Mouse (Mus musculus) adrenal gland, postnatal 25 days (tissue): ENCODE data around the gene Maml2. TPM values are rescaled to one million over a fixed set of nuclear protein-coding genes. Genes with fewer than 3 reads are reported as not detected.

Experiments used
- DNase-seq: peaks from one replicate; pipeline ENCODE4 v3.0.0; 2021; ENCODE audit warnings: mixed read lengths
- total RNA-seq: library from RNA; stranded (reverse); gene quantifications from 2 replicates; pipeline ENCODE4 v1.2.3, GENCODE M21; 2021

Gene Maml2
- total RNA-seq, 1 experiment from 2014 or later: 8.3 TPM

DNA sequence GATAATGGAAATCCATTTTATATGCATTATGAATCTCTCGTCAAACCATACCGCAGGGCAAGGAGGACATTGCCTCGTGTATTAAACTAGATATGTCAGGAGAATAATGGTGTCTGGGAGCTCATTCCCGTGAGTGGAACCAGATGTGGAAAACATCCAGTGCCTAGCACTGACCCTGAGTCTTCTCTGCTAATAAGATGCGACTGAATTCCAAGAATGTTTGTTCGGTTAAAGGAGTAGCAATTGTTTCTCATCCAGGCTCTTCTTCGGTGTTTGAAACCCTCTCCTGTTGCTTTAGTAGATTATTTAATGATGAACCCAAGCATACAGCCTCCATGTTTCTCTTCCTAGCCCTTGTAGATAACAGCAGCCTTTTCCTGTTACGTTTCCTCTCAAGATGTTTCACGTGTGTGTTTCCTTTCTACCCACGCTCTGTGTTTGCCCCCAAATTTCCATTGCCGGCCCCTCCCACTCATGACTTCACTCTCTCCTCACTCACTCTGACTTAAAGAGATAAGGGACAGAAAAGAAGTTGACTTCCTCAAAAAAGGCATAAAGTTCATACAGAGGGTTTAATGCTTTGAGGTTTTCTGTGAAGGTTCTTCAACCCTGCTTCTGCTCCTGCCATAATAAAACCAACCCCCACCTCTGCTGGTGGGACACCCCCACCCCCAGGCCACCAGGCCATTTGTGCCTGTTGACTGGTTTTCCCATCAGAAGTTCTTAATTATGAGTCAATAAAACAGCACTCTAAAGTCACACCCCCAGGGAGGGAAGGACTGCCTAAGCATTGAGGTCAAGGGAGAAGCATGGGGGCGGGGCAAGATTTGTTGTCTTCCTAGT, 238.9 kb downstream of the Maml2 start:
- DNase-seq: no peak

- no peak for DNase-seq
Measured at GRCm38 (mm10) chr9:13538200-13538599, 240.4 kb downstream of the Maml2 start.

- no peak for DNase-seq
Measured at GRCm38 (mm10) chr9:13539535-13539934, 241.8 kb downstream of the Maml2 start.

GRCm38 (mm10) chr9:13540227-13540626, 242.5 kb downstream of the Maml2 start:
- no peak for DNase-seq

DNA sequence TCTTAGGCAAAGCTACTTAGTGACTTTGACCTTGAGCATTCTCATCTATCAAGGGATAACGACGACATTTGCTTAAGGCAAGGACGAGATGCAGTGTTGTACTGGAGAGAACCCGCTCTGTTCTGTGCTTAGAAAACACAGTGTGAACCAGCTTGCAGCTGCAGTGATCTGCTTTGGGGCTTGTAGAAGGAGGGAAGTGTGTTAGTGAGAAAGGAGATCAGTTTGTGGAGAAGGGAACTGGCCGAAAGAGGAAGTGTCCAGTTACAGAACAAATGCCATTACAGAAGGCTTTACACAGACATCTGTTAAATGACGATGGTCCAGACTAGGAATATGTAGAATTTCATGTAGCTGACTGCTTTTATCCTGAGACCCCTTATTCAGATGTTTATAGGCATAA, 243.0 kb downstream of the Maml2 start:
- DNase-seq: no peak

DNA sequence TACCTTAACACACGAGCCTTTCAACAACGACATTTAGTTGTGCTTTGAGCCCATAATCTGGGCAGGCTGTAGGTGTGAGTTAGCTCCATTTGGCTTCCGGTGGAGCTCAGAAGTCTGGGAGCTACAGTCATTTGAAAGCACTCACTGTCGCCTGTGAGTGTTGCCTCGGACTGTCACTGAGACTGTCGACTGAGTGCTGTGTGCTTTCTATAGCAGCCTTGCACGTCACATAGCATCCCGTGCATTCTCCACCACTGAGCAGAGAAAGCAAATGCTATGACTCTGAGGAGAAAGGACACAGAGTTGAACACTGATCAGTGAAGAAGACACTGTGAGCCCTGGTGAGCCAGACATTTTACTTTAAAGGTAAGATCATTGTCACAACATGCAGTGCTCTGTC, 245.4 kb downstream of the Maml2 start:
- no peak for DNase-seq

- DNase-seq: peak; percentile 10
Measured at GRCm38 (mm10) chr9:13544133-13544532, 246.4 kb downstream of the Maml2 start.

GRCm38 (mm10) chr9:13545726-13546125, 248.0 kb downstream of the Maml2 start:
- no peak for DNase-seq

DNA sequence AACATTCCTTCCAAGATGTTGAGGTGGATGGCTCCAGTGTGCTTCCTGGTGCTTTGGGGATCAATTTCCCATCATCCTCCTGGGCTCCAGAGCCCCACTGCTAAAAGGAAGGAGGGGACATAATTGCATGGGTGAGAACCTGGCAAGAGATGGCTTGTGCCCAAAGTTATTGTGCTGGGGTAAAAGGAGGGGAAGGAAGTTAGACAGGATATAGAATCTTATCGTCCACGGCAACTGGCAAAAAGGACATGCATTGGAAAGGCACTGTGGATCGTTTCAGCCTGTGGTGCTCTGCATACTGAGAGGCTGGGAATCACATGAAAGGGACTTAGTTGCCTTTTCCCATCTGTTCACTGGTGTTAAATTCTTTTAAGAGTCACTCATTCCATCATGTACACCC, 252.2 kb downstream of the Maml2 start:
- no peak for DNase-seq

- DNase-seq: no peak
Measured at GRCm38 (mm10) chr9:13552380-13553052, 254.8 kb downstream of the Maml2 start.

DNA sequence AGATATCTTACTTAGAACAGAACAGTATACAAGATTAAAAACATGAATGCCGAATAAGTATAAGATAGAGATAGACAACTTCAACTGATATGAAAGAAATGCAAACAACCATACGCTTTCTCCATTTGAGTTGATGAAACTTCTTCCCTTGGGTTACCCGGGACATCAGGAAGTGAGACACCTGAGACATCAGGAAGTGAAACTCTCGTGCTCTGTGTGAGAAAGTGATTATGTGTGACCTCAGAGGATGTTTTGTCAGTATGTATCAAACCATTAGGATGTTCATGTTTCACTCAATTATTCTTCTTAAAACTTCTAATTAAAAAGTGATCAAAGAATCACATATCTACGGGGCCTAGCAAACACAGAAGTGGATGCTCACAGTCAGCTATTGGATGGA, 257.0 kb downstream of the Maml2 start:
- no peak for DNase-seq

DNA sequence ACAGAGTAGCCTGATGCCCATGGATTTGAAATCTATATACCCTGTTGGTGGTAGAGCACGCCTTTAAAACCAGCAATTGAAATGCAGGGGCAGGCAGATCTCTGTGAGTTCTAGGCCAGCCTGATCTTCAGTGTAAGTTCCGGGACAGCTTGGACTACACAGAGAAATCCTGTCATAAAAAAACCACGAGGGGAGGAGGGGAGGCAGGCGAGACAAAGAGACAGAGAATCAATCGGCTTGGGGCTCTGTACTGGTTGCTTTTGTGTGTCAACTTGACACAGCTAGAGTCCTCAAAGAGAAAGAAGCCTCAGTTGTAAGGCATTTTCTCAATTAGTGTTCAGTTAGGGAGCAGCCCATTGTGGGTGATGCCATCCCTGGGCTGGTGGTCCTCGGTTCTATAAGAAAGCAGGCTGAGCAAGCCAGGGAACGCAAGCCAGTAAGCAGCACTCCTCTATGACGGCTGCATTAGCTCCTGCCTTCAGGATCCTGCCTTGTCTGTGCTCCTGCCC, 258.3 kb downstream of the Maml2 start:
- no peak for DNase-seq

GRCm38 (mm10) chr9:13556696-13557095, 258.9 kb downstream of the Maml2 start:
- DNase-seq: no peak

- DNase-seq: no peak
Measured at GRCm38 (mm10) chr9:13558811-13559372, 261.1 kb downstream of the Maml2 start.

GRCm38 (mm10) chr9:13560651-13561050, 262.9 kb downstream of the Maml2 start:
- no peak for DNase-seq

DNA sequence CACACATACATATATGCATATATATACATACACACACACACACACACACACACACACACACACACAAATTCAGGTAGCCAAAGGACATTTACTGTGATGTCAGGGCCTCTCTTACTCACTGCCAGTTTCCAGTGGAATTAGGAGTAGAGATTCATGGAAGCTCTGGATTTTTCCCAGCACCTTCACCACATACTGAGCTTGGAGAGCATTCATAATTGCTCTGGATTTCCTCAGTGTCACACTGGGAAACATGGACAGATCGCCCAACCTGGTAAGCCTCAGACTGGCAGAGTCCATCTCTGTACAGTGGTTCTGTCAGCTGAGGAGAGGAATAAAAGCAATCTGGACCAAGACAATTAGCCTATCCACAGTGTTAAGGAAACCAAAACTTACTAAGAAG, 263.6 kb downstream of the Maml2 start:
- DNase-seq: no peak

DNA sequence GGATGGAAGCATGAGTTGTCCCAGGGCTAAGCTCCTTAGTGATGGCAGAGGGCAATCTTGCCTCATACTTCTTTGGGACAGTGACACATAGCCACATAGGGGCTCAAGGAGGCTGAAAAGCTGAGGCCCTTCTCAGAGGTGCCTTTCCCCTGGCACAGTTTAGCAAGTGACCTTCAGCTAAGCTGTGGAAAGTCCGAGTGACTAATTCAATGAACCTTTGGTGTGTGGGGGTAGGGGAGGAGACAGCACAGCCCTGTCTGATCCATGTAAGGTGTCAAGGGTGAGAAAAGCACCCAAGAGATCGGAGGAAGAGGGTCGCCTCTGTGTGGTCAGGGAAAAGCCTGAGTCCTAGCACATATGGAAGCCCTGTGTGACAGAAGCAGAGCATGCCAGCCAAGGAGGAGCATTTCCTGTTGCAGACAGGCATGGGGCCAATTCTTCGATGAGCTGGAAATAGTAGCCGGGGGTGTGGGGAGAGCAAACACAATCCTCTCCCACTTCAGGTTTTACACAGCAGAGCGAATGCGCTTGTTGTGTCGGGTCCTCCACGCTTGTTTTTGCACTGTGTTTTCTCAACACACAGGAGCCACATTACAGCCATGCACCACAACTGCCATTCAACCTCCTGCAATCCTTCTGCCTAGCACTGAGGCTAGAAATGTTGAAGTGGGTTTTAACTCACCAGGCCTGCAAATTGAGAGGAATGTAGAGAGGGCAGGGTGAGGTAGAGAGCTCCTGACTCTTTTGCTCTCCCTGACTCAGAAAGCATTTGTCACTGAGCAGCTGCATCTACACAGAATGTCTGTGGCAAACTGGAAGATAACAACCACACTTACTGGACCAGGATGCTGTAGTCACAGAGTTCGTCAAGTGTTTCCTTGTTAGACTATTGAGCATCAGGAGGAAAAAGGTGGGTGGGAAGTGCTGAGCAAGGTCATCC, 266.0 kb downstream of the Maml2 start:
- peak; percentile 48 for DNase-seq

GRCm38 (mm10) chr9:13565343-13566019, 267.7 kb downstream of the Maml2 start:
- no peak for DNase-seq

- DNase-seq: no peak
Measured at GRCm38 (mm10) chr9:13566154-13566885, 268.6 kb downstream of the Maml2 start.

GRCm38 (mm10) chr9:13569023-13569422, 271.3 kb downstream of the Maml2 start:
- no peak for DNase-seq

- DNase-seq: no peak
Measured at GRCm38 (mm10) chr9:13572847-13573246, 275.1 kb downstream of the Maml2 start.
